Mouse (Mus musculus) stomach, postnatal 0 days (tissue): ENCODE data around the gene Serpinh1.

Experiments used
- CTCF ChIP-seq: IDR thresholded peaks from 2 replicates; pipeline ENCODE4 v1.5.1; 2016; ENCODE audit warnings: antibody characterized with exemption, low read depth, mild to moderate bottlenecking, moderate library complexity
- EP300 ChIP-seq: optimal IDR thresholded peaks from 2 replicates; pipeline ENCODE3; 2016; ENCODE audit warnings: antibody characterized with exemption

DNA sequence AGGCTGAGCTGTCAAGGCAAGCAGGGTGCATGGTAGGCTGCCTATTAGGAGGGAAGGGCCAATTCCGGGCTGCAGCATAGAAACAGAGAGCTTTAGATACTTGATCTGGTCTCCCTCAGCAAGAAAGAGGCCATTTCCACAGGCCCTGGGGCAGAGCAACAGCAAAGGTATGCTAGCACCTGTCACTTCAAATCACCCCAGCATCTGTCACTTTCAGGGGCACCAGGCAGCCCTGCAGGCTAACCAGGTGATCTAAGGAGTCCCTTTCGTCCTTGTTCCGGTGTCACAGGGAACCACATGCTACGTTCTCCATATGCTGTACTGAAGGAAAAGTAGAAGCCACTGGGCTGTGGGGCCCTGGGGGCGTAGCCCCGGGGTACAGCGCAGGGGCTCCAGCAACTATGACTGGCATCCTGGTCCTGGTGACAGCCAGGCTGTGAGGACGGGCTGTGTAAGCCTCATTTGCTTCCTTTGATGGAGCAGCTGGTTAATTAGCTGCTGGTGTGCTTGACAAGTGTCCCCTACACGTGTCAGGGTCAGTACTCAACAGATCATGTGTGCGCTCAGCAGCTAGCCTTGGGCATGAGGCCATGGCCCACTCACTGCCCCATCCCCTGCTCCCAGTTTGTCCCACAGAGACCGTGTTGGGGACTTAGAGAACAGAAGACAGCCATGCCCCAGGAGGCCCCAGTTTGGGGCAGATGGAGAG lies 43.0 kb upstream of the Serpinh1 start:
- no peak for TF ChIP-seq CTCF
- no peak for TF ChIP-seq EP300
